Mouse (Mus musculus) intestine, embryonic 14.5 days (tissue): ENCODE data around the gene Fyb2. TPM values are rescaled to one million over a fixed set of nuclear protein-coding genes. Genes with fewer than 3 reads are reported as not detected.
A peak's percentile ranks its signal among the peaks of the same experiment; 100 is the strongest.

Experiments
- ATAC-seq: fragments of 200-750 bp; cut with Nextera tagmentation; replicated peaks from 2 replicates; pipeline ENCODE4 v1.8.0; 2017; ENCODE audit warnings: low read depth, moderate number of reproducible peaks, moderate TSS enrichment, moderate library complexity; ENCODE audit not compliant: low FRiP score, low TSS enrichment
- DNase-seq: peaks from one replicate; pipeline ENCODE4 v3.0.0-alpha.2; 2018; ENCODE audit warnings: low spot score
- H3K27ac ChIP-seq: fragments of 300-500 bp; sonication (generic); 2 replicates; pipeline ENCODE4 v1.5.1; 2014; ENCODE audit warnings: low read depth, mild to moderate bottlenecking, control low read depth
- H3K27me3 ChIP-seq: fragments of 300-500 bp; sonication (generic); replicated peaks from 2 replicates; pipeline ENCODE4 v1.6.1; 2014; ENCODE audit warnings: low read length, control low read depth; ENCODE audit not compliant: control insufficient read depth, insufficient read depth
- H3K36me3 ChIP-seq: fragments of 300-500 bp; sonication (generic); 2 replicates; pipeline ENCODE4 v1.6.1; 2014; ENCODE audit warnings: low read length, control low read depth; ENCODE audit not compliant: control insufficient read depth, insufficient read depth
- H3K4me1 ChIP-seq: fragments of 300-500 bp; sonication (generic); replicated peaks from 2 replicates; pipeline ENCODE4 v1.6.1; 2014; ENCODE audit warnings: low read length, control low read depth, mixed read lengths; ENCODE audit not compliant: control insufficient read depth, insufficient read depth
- H3K4me2 ChIP-seq: fragments of 300-500 bp; sonication (generic); 2 replicates; pipeline ENCODE4 v1.6.1; 2014; ENCODE audit warnings: low read length
- H3K4me3 ChIP-seq: fragments of 300-500 bp; sonication (generic); 2 replicates; pipeline ENCODE4 v1.5.1; 2014; ENCODE audit warnings: low read depth, low read length, control low read depth, mixed read lengths
- H3K9ac ChIP-seq: fragments of 300-500 bp; sonication (generic); 2 replicates; pipeline ENCODE4 v1.6.1; 2014; ENCODE audit warnings: mild to moderate bottlenecking, low read length
- H3K9me3 ChIP-seq: fragments of 300-500 bp; sonication (generic); 2 replicates; pipeline ENCODE4 v1.6.1; 2016; ENCODE audit warnings: low read length, control low read depth; ENCODE audit not compliant: control insufficient read depth
- WGBS: fragments of 180-500 bp; shearing (Covaris S2); extraction: QIAGEN DNeasy Blood & Tissue Kit; methylation state at CpG from one replicate; pipeline ENCODE4 v1.1.7; 2014; 5-methylcytosine and 5-hydroxymethylcytosine counted together
- polyA plus RNA-seq: library from polyadenylated mRNA; unstranded; fragments of >200 nt; fragmentation: Nextera tagmentation; extraction: Ambion mirVana; gene quantifications from 2 replicates; pipeline ENCODE4 v1.2.1, GENCODE M21; 2014

Fyb2 gene
- polyA plus RNA-seq: 0.05 TPM in 1 of 2 replicates, not detected in the other

DNA sequence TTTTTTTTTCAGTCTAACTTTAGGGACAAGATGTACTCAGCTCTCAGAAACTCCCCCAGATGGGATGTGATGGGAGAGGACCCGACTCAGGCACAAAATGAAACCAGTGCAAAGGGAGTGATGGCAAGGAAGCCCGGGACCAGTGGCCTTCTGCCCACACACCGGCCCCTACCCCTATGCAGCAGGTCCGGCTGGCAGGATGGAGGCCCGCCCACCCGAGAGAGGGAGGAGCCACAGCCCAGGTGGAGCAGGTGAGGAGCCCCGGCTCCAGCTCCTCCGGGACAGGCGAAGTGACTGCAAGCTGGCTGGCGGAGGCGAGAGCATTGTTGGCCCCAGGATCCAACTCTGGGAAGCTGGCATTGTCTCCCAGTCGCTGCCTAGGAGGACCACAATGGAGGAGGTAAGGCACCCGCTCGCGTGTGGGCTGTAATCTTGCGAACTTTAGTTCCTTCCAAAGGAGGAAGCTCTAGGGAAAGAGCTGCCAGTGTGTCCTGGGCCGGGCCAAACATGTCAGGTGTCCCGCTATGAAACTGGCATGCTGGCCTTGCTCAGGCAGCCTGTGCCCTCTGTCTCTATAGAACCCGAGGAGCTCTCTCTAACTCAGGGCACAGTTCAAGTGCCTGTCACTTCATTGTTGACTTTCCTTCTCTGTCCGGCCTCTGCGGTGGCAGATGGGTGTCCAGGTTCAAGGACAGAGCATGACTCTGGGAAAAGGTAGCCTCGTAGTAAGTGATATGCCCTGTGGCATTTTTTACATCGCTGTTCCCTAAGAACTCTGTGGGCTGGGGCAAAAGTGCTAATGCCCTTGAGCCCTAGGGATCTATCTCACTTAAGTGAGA is at the start of gene Fyb2:
Gene Fyb2, plus strand, starts transcription at position 166 of the 839 bp plus-strand sequence.
- 25% methylated on average over 23 of the region's 23 CpGs for WGBS
- no peak within 1 kb of the TSS for H3K4me3 ChIP-seq

DNA sequence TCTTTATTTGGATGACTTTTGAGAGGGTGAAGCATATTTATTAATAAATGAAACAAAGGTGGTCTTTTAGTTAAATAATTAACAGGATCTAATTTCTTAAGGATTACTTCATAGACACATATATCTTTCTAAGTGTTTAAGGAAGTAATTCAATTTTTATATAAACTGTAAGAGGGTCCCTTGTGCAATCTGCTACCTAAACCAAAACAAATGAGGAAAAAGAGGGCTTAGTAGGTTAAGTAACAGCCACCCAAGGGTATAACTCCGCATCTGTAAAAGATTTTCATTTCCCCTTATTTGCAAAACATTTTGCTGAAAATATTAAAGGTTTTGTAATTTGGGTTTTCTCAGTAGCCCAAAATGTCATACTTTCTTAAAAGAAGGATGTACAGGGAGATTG is 48.9 kb upstream of the Fyb2 start:
- Histone ChIP-seq H3K4me1 (no peaks in the 10 kb centered on the region), H3K27me3 (no peaks in the 10 kb centered on the region), H3K36me3 (no peaks in the 10 kb centered on the region), H3K9me3 (no peaks in the 10 kb centered on the region), H3K27ac (no peak overlapping the region), H3K4me2 (no peak overlapping the region), H3K9ac (no peak overlapping the region), H3K4me3 (no peak overlapping the region)
- 72% methylated on average over 1 of the region's 1 CpGs for WGBS
- ATAC-seq: no peak
- DNase-seq: no peak

More for the DNA sequence above, at the start of gene Fyb2:
- H3K27ac ChIP-seq: no peak within 1 kb of the TSS
- peaks cover 4% of the 10 kb centered on the region; the same call in 1 of the 2 replicates for H3K27me3 ChIP-seq
- H3K4me2 ChIP-seq: peak within 1 kb of the TSS; percentile 32
- peak; percentile 57 for DNase-seq
- peak; percentile 58 for ATAC-seq
- H3K36me3 ChIP-seq: no peaks in the 10 kb centered on the region
- no peaks in the 10 kb centered on the region for H3K4me1 ChIP-seq
- no peak within 1 kb of the TSS for H3K9ac ChIP-seq
- H3K9me3 ChIP-seq: no peaks in the 10 kb centered on the region

DNA sequence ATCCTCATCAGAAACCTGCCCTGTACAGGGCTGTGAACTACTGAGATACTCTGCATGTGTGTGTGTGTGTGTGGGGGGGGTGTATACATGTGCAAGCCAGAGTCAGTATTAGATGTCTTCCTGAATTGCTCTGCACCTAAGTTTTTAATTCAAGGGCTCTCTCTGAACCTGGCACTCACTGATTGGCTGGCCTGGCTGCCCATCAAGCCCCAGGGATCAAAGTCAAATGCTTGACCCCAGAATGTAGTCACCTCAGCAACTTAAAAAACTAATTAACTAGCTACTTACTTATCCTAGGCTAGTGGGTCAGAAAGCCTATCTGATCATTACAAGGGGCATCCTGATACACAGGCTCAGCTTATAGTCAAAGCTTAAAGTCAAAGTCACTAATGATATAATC is 43.7 kb upstream of the Fyb2 start:
- Histone ChIP-seq H3K27me3 (no peaks in the 10 kb centered on the region), H3K9ac (no peak overlapping the region), H3K4me2 (no peak overlapping the region), H3K27ac (no peak overlapping the region), H3K36me3 (no peaks in the 10 kb centered on the region), H3K9me3 (no peaks in the 10 kb centered on the region), H3K4me1 (no peaks in the 10 kb centered on the region), H3K4me3 (no peak overlapping the region)
- no peak for DNase-seq
- no peak for ATAC-seq

DNA sequence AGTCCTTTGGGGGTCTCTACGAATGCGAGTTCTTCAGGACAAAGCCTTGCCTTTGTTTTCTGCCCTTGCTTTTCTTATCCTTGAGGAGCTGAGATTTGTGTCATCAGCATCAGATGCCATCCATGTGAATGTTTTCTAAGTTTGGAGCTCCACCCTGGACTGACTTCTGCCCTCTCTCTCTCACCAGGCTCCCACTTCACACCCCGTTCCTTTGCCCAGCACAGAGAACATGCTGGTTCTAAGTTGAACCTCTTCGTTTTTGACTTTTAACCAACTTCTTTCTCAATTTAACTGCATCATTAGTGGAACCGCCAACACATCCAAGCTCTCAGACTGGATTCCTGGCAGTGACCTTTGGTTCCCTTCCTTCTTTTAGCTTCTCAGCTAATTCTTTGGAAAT is 43.1 kb upstream of the Fyb2 start:
- 86% methylated on average over 5 of the region's 5 CpGs for WGBS
- H3K27me3 ChIP-seq: no peaks in the 10 kb centered on the region
- no peak for DNase-seq
- no peak overlapping the region for H3K4me3 ChIP-seq
- H3K4me2 ChIP-seq: no peak overlapping the region
- no peaks in the 10 kb centered on the region for H3K4me1 ChIP-seq
- H3K9ac ChIP-seq: no peak overlapping the region
- no peak overlapping the region for H3K27ac ChIP-seq
- H3K36me3 ChIP-seq: no peaks in the 10 kb centered on the region
- H3K9me3 ChIP-seq: no peaks in the 10 kb centered on the region
- no peak for ATAC-seq

DNA sequence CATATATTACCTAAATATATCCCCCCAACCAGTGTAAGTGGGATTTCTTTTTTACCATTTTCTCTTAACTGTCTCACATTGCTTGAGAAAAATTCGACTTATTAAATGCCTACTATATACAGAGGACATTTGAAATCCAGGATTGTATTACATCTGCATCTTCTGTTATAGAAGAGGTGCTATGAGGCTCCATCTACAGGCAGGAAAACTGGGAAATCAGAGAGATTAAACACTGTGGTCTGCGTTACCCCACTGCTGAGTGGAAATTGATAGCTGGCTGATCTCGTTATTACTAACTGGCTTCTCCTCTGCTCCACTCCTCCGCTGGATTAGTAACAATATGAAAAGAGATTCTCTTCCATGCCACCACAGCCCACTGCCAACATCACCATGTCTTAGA is 37.4 kb upstream of the Fyb2 start:
- no peaks in the 10 kb centered on the region for H3K9me3 ChIP-seq
- H3K9ac ChIP-seq: no peak overlapping the region
- 79% methylated on average over 4 of the region's 4 CpGs for WGBS
- DNase-seq (no peak), ATAC-seq (no peak)
- H3K4me2 ChIP-seq: no peak overlapping the region
- H3K27ac ChIP-seq: no peak overlapping the region
- H3K36me3 ChIP-seq: no peaks in the 10 kb centered on the region
- no peak overlapping the region for H3K4me3 ChIP-seq
- no peaks in the 10 kb centered on the region for H3K4me1 ChIP-seq
- no peaks in the 10 kb centered on the region for H3K27me3 ChIP-seq

DNA sequence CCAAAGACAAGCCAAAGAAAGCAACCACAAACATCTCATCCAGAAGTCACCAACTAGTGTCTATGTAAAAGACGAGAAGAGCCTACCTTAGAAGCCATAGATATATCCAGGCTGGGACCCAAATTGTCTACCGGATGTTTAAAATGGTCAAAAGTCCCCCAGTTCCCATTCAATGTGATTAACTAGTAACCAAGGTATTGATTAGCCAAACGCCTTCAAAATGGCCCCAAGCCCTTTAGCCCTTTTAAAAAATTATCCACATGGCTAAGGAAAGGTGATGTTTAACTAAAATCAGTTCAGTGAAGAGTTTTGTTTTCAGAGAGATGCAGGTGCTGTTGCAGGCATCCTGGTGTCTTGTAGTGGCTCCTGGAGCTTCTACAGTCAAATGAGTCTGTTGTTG is 36.9 kb upstream of the Fyb2 start, which contains the start of gene C8a:
Gene C8a, minus strand, starts transcription at position 76 of the 400 bp plus-strand sequence.
- no peak within 1 kb of the TSS for H3K4me3 ChIP-seq
- no peak within 1 kb of the TSS for H3K4me2 ChIP-seq
- no peaks in the 10 kb centered on the region for H3K4me1 ChIP-seq
- H3K9me3 ChIP-seq: no peaks in the 10 kb centered on the region
- no peaks in the 10 kb centered on the region for H3K36me3 ChIP-seq
- 74% methylated on average over 3 of the region's 3 CpGs for WGBS
- H3K27me3 ChIP-seq: no peaks in the 10 kb centered on the region
- no peak within 1 kb of the TSS for H3K27ac ChIP-seq
- H3K9ac ChIP-seq: no peak within 1 kb of the TSS
- DNase-seq: no peak
- no peak for ATAC-seq

DNA sequence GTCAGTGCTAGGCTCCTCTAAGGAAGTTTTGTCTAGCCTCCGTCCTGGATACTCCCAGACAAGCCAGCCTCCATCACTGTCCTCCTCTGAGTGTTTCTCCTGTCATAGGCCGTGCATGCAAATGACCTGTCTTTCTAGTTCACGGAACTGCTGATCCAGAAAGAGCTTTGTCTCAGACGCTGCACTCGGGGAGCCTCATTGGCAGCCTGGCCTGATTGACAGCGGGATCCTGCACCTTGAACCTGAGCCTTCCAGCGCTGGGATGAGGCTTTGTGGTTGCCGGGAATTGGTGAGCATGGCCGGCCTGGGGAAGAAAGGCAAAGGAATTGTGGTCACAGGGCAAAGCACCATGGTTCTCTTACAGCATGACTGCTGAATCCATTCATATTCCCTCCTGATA is 25.8 kb upstream of the Fyb2 start:
- Histone ChIP-seq H3K9me3 (no peaks in the 10 kb centered on the region), H3K4me1 (no peaks in the 10 kb centered on the region), H3K4me3 (no peak overlapping the region), H3K27ac (no peak overlapping the region), H3K4me2 (no peak overlapping the region), H3K9ac (no peak overlapping the region), H3K36me3 (no peaks in the 10 kb centered on the region), H3K27me3 (no peaks in the 10 kb centered on the region)
- DNase-seq (no peak), ATAC-seq (no peak)
- WGBS: 76% methylated on average over 9 of the region's 9 CpGs

DNA sequence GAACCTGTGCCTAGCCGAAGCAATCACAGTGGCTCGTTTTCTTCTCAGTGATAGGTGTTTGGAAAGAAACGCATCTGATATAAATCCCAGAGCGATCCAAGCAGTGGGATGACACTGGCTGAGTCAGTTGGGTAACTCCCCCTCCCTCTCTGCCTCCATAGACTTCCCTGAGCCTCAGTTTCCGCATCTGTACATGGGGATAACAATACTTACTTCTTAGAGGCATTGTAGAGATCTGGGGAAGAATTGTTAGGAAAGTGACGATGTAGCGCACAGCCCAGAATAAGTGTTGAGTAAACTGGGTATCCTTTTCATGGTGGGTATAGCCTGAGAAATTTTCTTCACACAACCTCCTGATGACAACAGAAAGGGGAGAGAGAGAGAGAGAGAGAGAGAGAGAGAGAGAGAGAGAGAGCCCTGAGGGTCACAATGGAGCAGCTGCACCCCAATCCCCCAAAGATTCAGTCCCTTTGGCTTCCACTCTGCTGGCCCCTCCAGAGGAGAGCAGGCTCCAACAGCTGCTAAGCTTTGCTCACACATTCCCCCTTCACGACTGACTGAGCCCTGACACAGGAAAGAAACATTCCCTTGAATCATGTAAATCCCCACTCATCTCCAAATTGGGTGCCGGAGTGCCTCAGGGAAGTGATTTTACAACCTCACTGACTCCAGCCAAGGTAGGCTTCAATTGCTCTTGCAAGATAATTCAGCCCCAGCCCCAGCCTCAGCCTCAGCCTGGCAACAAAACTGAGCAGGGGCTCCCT is 24.6 kb upstream of the Fyb2 start:
- no peak overlapping the region for H3K9ac ChIP-seq
- H3K9me3 ChIP-seq: no peaks in the 10 kb centered on the region
- H3K27me3 ChIP-seq: no peaks in the 10 kb centered on the region
- no peaks in the 10 kb centered on the region for H3K4me1 ChIP-seq
- ATAC-seq (no peak), DNase-seq (no peak)
- no peak overlapping the region for H3K27ac ChIP-seq
- 71% methylated on average over 9 of the region's 9 CpGs for WGBS
- no peak overlapping the region for H3K4me2 ChIP-seq
- no peaks in the 10 kb centered on the region for H3K36me3 ChIP-seq
- H3K4me3 ChIP-seq: no peak overlapping the region
